Mouse (Mus musculus): ENCODE measurements around the gene Ddx42. TPM values are rescaled to one million over a fixed set of nuclear protein-coding genes. Genes with fewer than 3 reads are reported as not detected.
A peak's percentile ranks its signal among the peaks of the same experiment; 100 is the strongest.

Gene Ddx42
- polyA plus RNA-seq, 1 experiment from 2014 or later = 35.3 TPM

GRCm38 (mm10) chr11:106192241-106192640 is 24.5 kb upstream of the Ddx42 start:
- TF ChIP-seq CTCF (IDR thresholded peaks at IDR 0.05) (no peak), EP300 (IDR thresholded peaks at IDR 0.05) (no peak)
- no peak overlapping the region for H3K27ac ChIP-seq (ENCODE audit: low read length)
- no peaks in the 10 kb centered on the region for H3K36me3 ChIP-seq (ENCODE audit: insufficient read depth, low read length)
- H3K27me3 ChIP-seq (replicated peaks; ENCODE audit: insufficient read depth, low read length) = no peaks in the 10 kb centered on the region
- no peak overlapping the region for H3K4me3 ChIP-seq (ENCODE audit: low read depth, low read length)
- 67% methylated on average over 5 of the region's 5 CpGs for WGBS
- H3K9me3 ChIP-seq (ENCODE audit: low read length) = no peaks in the 10 kb centered on the region
- DNase-seq (ENCODE audit: low spot score) (no peak), ATAC-seq (no peak)
- H3K9ac ChIP-seq (replicated peaks; ENCODE audit: low read depth) = no peak overlapping the region
- peak overlapping the region; percentile 71; the same call in 1 of the 2 replicates for H3K4me2 ChIP-seq (replicated peaks; ENCODE audit: low read depth, low read length)
- no peaks in the 10 kb centered on the region for H3K4me1 ChIP-seq (ENCODE audit: insufficient read depth, low read depth, low read length)

GRCm38 (mm10) chr11:106192657-106193370 is 23.9 kb upstream of the Ddx42 start:
- Histone ChIP-seq H3K9ac (replicated peaks; ENCODE audit: low read depth) (peak overlapping the region; percentile 48), H3K4me1 (ENCODE audit: insufficient read depth, low read depth, low read length) (no peaks in the 10 kb centered on the region), H3K27ac (ENCODE audit: low read length) (peak overlapping the region; percentile 71), H3K4me2 (replicated peaks; ENCODE audit: low read depth, low read length) (peak overlapping the region; percentile 71), H3K36me3 (ENCODE audit: insufficient read depth, low read length) (no peaks in the 10 kb centered on the region), H3K9me3 (ENCODE audit: low read length) (no peaks in the 10 kb centered on the region), H3K4me3 (ENCODE audit: low read depth, low read length) (peak overlapping the region; percentile 62), H3K27me3 (replicated peaks; ENCODE audit: insufficient read depth, low read length) (no peaks in the 10 kb centered on the region)
- WGBS = 6% methylated on average over 19 of the region's 19 CpGs
- DNase-seq (ENCODE audit: low spot score) (peak; percentile 20), ATAC-seq (no peak; the same call in 1 of the 2 replicates)
- TF ChIP-seq CTCF (IDR thresholded peaks at IDR 0.05) = peak; percentile 49; the same call in 1 of the 2 replicates
- TF ChIP-seq EP300 (IDR thresholded peaks at IDR 0.05) = no peak

- WGBS = 4% methylated on average over 44 of the region's 44 CpGs
- peak overlapping the region; percentile 71 for H3K4me2 ChIP-seq (replicated peaks; ENCODE audit: low read depth, low read length)
- ATAC-seq (peak; percentile 98), DNase-seq (ENCODE audit: low spot score) (peak; percentile 100)
- H3K4me1 ChIP-seq (ENCODE audit: insufficient read depth, low read depth, low read length) = no peaks in the 10 kb centered on the region
- peak overlapping the region; percentile 88 for H3K27ac ChIP-seq (ENCODE audit: low read length)
- H3K9ac ChIP-seq (replicated peaks; ENCODE audit: low read depth) = peak overlapping the region; percentile 50
- 0 out of 2 replicates have a peak, but pooled peaks cover 3% of the 10 kb centered on the region for H3K36me3 ChIP-seq (ENCODE audit: insufficient read depth, low read length)
- H3K9me3 ChIP-seq (ENCODE audit: low read length) = no peaks in the 10 kb centered on the region
- TF ChIP-seq EP300 (IDR thresholded peaks at IDR 0.05) (no peak), CTCF (IDR thresholded peaks at IDR 0.05) (no peak; the same call in 1 of the 2 replicates)
- peak overlapping the region; percentile 62 for H3K4me3 ChIP-seq (ENCODE audit: low read depth, low read length)
- no peaks in the 10 kb centered on the region for H3K27me3 ChIP-seq (replicated peaks; ENCODE audit: insufficient read depth, low read length)
These were observed 23.2 kb upstream of the Ddx42 start for GRCm38 (mm10) chr11:106193371-106194154.

GRCm38 (mm10) chr11:106194155-106194541 is 22.6 kb upstream of the Ddx42 start:
- TF ChIP-seq CTCF (IDR thresholded peaks at IDR 0.05) (no peak), EP300 (IDR thresholded peaks at IDR 0.05) (no peak)
- H3K9ac ChIP-seq (replicated peaks; ENCODE audit: low read depth) = peak overlapping the region; percentile 50
- WGBS = 21% methylated on average over 3 of the region's 3 CpGs
- H3K36me3 ChIP-seq (ENCODE audit: insufficient read depth, low read length) = 0 out of 2 replicates have a peak, but pooled peaks cover 3% of the 10 kb centered on the region
- ATAC-seq = no peak
- no peaks in the 10 kb centered on the region for H3K4me1 ChIP-seq (ENCODE audit: insufficient read depth, low read depth, low read length)
- peak overlapping the region; percentile 88 for H3K27ac ChIP-seq (ENCODE audit: low read length)
- no peak for DNase-seq (ENCODE audit: low spot score)
- H3K9me3 ChIP-seq (ENCODE audit: low read length) = no peaks in the 10 kb centered on the region
- H3K27me3 ChIP-seq (replicated peaks; ENCODE audit: insufficient read depth, low read length) = no peaks in the 10 kb centered on the region
- H3K4me2 ChIP-seq (replicated peaks; ENCODE audit: low read depth, low read length) = peak overlapping the region; percentile 71
- peak overlapping the region; percentile 62 for H3K4me3 ChIP-seq (ENCODE audit: low read depth, low read length)

GRCm38 (mm10) chr11:106194891-106195290 is 21.8 kb upstream of the Ddx42 start:
- Histone ChIP-seq H3K9ac (replicated peaks; ENCODE audit: low read depth) (no peak overlapping the region), H3K4me2 (replicated peaks; ENCODE audit: low read depth, low read length) (no peak overlapping the region), H3K9me3 (ENCODE audit: low read length) (no peaks in the 10 kb centered on the region), H3K27me3 (replicated peaks; ENCODE audit: insufficient read depth, low read length) (no peaks in the 10 kb centered on the region), H3K4me3 (ENCODE audit: low read depth, low read length) (no peak overlapping the region), H3K27ac (ENCODE audit: low read length) (peak overlapping the region; percentile 61), H3K4me1 (ENCODE audit: insufficient read depth, low read depth, low read length) (no peaks in the 10 kb centered on the region), H3K36me3 (ENCODE audit: insufficient read depth, low read length) (0 out of 2 replicates have a peak, but pooled peaks cover 3% of the 10 kb centered on the region)
- DNase-seq (ENCODE audit: low spot score) (no peak), ATAC-seq (no peak)
- 80% methylated on average over 7 of the region's 7 CpGs for WGBS
- TF ChIP-seq EP300 (IDR thresholded peaks at IDR 0.05) (no peak), CTCF (IDR thresholded peaks at IDR 0.05) (no peak)

GRCm38 (mm10) chr11:106195341-106195740 is 21.4 kb upstream of the Ddx42 start:
- no peak for ATAC-seq
- peak; percentile 51 for DNase-seq (ENCODE audit: low spot score)

More at GRCm38 (mm10) chr11:106195341-106195740, 21.4 kb upstream of the Ddx42 start:
- TF ChIP-seq EP300 (IDR thresholded peaks at IDR 0.05) = 0 out of 2 replicates have a peak, but pooled peaks have one; percentile 13
- no peak for TF ChIP-seq CTCF (IDR thresholded peaks at IDR 0.05)
- Histone ChIP-seq H3K27me3 (replicated peaks; ENCODE audit: insufficient read depth, low read length) (no peaks in the 10 kb centered on the region), H3K4me2 (replicated peaks; ENCODE audit: low read depth, low read length) (no peak overlapping the region), H3K4me1 (ENCODE audit: insufficient read depth, low read depth, low read length) (no peaks in the 10 kb centered on the region), H3K4me3 (ENCODE audit: low read depth, low read length) (no peak overlapping the region), H3K9me3 (ENCODE audit: low read length) (no peaks in the 10 kb centered on the region), H3K9ac (replicated peaks; ENCODE audit: low read depth) (no peak overlapping the region), H3K27ac (ENCODE audit: low read length) (peak overlapping the region; percentile 61), H3K36me3 (ENCODE audit: insufficient read depth, low read length) (0 out of 2 replicates have a peak, but pooled peaks cover 3% of the 10 kb centered on the region)

All from lung, postnatal 0 days (tissue).